Mouse (Mus musculus) spleen, postnatal 4 days (tissue): ENCODE data around the gene Vstm2a.

ENCODE experiments used
- DNase-seq, 2 experiments: peaks; one replicate each; pipeline ENCODE4 v3.0.0; 2022; ENCODE audit warnings: low spot score in 2 of 2

The Vstm2a gene

DNA sequence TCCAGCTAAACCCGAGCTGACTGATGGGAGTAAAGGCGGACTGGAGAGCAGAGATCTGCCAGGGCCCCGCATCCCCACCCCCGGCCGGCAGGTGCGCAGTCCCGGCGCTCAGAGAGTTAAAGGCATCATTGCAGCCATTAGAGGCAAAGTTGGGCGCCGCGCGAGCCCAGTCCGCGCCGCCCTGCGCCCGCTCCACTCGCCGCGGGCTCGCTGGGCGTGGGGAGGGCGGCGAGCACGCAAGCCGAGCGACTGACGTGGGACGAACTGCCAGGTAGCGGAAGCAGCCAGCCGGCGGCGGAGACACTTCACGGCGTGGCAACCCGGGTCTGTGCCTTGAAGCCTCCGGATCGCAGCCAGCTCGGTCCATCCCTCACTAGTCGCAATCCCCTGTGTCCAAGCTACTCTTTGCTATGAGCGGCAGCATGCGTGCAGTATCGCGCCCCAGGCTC is at the start of gene Vstm2a:
Gene Vstm2a (plus strand): TSS at position 252 of the 449 bp plus-strand sequence.
- DNase-seq: no peak

DNA sequence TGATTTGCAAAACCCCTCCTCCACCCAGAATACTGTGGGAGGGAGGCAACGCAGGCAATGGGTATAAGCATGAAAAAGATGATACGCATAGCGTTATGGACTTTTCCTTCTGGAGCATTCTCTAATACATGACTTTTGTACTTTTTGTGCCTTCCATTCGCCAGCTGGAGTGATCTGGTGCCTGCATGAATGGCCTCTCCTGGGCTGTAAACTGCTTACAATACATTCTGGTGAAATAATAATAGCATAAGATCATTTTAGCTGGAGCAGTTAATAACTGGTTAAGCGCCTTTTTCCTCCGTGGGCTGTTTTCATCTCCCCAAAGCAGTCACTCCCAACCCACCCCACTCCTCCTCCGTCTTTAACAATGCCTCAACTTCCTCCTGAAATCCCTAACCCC is 513 bp upstream of the Vstm2a start:
- DNase-seq: no peak

DNA sequence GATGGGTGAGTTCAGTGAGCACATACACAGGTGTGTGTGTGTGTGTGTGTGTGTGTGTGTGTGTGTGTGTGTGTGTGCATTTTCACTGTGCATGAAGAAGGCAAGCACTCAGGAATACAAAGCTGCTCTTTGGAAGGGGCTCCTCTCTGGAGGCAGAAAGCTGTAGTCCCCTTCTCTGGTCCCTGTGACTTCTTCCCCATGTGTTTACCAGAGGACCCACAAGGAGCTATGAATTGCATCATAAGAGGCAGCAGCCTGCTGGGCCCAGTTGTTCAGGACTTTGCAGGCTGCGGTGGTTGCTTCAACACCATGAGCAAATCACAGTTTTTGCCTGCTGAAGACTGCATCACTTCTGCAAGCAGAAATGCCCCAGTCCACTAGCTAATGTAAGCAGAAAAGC is 776 bp downstream of the Vstm2a start:
- no peak for DNase-seq

DNA sequence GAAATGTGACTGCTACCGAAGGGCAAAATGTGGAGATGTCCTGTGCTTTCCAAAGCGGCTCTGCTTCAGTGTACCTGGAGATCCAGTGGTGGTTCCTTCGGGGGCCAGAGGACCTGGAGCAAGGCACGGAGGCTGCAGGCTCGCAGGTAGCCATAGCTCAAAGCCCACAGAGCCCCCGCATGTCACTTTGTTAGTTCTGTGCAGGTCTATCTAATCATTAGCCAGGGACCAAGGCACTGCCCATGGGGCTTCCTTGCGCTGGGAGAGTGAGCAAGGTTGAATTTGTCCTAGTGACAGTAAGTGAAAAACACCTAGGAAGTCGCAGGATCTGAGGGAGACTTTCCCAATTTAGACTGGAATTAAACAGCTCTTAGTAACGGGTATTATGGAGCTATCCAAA is 2.4 kb downstream of the Vstm2a start:
- DNase-seq: no peak

DNA sequence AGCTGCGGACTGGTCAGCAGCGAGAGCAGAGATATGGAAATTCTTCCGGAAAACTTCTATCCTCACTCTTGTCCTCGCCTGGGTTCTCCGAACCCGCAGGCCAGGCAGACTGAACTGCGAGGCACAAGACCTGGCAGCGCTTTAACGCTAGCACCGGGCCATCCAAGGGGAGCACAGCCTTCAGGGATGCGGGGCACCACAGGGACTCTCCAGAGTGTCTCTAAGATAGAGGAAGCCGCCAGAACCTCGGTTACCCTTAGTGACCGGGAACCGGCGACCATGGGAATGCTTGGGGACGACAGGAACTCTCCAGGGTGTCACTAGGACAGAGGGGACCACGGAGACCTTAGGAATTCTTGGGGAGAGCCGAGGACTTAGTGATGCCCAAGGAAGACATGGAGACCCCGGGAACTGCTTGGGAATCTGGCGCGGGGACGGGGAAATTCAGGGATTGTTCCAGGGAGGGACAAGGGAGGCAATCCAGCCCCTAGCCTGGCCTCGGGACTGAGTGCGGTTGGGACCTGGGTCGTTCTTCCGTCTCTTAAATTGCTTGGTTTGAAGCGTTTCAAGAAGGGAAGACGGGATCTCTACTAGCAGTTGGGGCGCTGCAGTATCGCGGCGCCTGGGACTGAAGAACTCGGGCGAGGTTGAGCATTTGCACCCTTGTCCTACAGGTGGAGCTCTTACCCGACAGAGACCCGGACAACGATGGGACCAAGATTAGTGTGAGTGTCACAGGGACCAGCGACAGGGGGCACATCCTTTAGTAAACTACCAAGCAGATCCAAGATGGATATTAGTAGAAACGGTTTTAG is 3.4 kb downstream of the Vstm2a start:
- DNase-seq: no peak

DNA sequence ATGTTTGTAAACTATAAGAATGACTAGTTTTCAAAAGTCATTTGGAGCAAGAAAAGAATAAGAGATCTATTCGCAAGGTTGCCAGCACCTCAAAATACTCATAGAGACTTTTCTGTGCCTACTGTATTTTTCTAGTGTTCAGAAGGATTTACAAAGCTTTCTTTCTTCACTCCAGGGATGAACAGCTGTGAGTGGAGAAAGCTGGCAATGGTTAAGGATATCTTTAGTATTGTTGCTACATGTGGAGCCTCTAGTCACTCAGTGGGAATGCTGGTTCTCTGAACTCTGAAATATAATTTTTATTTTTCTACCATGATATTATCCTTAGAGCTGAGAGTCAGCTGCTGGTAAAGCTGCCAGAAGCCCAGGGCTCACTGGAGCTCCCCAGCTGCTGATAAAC is 10.9 kb downstream of the Vstm2a start:
- no peak for DNase-seq

DNA sequence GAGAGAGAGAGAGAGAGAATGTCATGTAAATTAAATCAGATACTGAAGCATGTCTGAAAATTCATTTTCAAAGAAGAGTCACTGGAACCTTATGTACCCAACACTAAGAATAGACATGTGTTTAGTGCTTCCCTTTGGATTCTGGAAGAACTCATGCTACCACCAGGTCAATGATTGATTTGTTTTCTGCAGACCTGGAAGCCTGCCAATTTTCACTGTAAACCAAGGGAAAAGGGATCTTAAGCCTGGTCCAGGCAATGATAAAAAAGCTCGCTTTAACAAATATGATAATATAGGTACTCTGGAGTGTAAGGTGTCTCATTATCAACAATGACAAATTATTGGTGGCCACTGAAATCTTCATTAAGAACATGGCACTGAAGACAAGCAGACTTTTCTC is 32.9 kb downstream of the Vstm2a start:
- no peak for DNase-seq

DNA sequence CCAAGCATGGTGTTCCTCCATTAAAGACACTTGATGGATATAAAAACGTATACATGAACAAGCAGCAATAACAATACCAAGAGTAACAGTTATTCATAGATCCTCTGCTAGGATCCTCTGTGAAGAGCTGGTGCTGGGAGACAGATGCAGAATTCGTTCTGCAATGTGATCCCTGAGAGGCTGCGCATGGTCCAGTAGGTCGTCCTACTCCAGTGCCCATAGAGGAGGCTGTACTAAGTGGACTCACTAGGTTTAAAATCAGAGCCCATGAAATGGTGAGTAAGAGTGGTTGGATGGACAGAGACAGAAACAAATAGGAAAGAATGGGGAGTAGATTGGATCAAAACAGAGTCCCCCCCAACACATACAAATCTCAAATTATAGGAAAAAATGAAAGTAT is 35.4 kb downstream of the Vstm2a start:
- no peak for DNase-seq

DNA sequence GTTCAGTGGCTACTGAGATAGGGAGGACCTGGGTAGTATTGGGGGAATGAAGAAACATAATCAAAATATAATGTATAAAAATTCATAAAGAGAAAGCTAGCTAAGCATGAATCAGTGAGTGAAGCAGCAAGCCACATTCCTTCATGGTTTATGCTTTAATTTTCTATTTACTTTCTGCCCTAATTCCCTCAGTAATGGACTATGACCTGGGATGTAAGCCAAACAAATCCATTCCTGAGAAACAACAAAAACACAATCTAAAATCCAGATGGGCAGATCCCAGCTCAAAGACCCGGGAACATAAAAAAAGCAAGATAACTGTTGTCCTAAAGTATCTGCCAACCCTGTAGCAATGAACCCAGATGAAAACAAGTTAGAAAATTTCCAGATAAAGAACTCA is 39.0 kb downstream of the Vstm2a start:
- DNase-seq: no peak

DNA sequence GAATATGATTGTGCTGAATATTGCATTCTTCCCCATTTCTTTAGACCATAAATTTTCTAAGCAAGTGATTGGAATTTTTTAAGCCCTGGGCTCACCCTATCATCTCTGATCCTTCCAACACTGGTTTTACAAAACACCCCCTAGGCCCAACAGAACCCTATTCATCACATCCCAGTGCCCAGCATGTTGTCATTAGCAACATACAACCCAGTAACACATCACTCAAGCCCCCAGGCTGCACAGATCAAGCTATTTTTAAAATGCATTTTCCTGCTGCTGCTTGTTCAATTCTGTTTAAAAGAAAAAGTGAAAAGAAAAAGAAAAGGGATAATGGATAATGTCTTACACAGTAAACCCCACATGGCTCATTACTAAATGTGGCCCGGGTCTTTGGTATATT is 42.0 kb downstream of the Vstm2a start:
- DNase-seq: no peak

DNA sequence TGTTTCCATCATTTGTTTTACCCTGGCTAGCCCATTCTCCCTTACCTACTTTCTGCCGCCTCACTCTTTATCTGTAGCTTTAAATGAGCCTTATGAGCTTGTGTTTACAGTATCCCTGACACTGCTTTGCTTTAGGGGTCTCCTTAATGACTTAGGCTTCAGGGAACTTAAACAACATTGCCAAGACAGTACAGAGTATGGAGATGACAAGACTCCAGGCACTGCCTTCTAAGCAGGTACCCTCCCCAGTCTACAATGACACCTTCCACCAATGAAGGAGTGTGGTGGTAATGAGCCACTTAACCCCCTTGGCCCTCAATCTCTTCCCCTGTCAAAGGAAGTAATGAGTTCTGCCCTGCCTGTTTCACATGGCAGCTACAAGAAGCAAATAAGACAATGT is 42.4 kb downstream of the Vstm2a start:
- DNase-seq: no peak

DNA sequence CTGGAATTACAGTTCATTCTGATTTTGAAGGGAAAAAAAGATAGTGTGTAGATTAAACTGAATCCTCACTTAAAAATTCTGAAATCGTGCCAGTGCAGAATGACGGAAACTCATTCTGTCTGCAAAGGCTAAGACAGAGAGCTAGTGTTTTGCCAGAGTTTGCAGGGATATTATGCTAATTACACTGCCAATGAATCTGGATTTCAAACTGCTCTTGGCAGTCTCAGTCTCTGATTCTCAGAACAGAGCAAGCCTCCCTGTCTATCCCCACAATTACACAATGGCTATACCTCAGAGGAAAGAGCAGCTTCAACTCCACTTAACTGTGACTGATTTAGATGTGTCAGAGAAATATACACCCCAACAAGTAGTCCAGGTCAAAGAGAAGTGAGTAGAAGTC is 43.2 kb downstream of the Vstm2a start:
- DNase-seq: no peak

DNA sequence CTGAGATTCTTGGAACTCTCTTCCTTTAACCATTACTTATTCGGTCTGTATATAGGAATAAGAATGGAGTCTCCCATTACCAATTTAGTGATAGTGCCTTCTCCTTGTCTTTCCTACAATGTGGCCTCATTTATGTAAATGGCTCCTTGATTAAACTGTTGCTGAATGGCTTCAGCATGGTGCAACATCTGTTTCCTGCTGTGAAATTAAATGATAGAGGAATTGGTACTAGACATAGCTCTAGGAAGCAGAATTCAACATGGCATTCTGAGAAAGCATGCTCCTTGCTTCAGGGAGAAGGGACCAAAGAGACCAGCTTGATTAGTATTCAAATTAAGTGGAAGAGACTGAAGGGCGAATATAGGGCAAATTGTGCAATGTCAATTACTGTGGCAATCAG is 57.6 kb downstream of the Vstm2a start:
- no peak for DNase-seq

DNA sequence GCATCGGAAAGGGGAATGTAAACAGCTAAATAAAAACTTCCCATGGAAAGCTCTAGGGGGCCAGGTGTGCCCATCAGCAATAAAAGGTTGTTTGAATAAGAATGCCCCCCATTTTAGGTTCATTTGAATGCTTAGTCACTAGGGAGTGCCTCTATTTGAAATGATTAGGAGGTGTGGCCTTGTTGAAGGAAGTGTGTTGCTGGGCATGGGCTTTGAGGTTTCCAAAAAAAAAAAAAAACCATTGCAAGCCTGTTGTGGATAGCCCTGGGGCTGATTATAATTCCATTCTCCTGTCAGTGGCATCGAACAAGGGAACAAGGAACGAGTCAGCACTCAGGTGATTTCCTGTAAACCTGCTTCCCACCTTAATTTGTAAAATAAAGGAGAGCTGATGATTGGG is 87.7 kb downstream of the Vstm2a start:
- no peak for DNase-seq

DNA sequence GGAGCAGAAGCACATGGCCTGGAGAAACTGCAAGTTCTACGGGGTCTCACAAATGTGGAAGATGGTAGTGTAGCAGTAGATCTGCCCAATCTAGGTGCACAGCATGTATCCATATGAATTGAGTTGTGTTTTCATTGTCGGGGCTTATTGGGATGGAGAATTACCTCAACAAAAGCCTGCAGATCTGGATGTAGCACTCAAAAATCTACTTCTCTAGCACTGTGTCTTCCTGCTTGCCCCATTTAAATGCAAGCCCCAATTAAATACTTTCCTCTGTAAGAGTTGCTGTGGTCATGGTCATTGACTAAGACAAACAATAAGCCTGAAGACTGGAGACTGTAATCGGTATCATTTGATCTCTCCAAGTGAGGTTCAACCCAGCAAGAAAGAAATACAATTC is 88.2 kb downstream of the Vstm2a start:
- DNase-seq: no peak

DNA sequence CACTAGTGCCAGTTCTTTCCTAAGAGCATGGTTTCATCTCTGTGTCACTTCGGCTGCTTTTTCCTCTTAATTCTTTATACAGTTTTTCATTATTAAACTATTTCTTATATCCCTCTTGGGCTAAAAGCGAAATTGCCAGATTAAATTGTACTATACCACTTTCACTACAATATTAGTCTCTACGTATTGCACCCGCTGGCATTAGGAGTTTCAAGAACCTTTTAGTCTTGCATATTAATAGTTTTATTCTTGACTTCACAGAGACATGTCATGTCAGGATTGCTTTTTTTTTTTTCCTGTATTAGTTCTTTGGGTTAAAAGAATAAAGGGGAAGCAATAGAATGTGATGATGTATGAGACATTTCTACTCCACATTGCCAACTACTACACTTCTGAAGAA is 94.4 kb downstream of the Vstm2a start:
- no peak for DNase-seq

DNA sequence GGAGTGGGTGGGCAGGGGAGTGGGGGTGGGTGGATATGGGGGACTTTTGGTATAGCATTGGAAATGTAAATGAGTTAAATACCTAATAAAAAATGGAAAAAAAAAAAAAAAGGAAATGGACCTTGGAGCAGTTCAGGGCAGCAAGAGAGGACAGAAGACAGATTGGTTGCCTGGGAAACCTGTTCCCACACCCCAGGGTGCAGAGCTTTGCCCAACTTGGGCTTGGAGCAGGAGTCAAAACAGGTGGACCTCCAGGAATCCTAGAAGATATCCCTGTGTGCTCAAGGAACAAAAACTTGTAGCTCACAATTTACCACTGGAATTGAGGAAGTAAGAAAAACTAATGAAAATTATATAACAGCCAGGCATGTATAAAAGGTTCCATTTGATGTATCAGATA is 96.8 kb downstream of the Vstm2a start:
- DNase-seq: no peak

DNA sequence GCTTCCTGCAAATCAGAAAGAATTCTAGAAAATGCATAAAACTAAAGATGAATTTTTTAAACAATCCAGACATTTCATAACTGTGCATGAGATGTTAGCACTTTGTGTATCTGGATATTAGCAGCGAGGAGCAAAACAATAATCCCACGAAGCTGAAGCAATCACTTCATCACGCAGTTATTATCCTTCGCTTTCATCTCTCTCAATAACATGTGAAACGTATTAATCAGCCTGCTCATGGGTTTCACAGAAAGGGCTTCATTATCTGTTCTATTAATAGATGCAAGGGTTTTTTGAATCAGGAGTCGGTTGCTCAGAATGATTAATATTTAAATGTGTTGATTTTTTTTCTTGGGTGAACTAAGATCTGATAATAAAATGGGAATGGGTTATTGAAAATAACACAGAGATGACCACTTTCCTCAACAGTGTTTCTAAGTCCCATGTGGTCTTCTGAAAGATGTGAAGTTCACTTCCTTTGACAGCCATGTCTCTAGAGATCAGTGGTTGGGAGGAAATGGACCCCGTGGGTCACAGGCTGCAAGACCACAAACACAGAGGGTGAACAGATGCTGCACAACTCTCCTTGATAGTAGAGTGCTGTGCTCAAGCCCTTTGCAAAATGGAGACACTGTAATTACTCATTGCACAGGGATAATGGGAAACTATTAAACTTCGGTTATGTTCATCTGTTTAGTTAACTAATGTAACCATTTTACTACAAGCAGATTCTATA is 109.5 kb downstream of the Vstm2a start:
- no peak for DNase-seq

DNA sequence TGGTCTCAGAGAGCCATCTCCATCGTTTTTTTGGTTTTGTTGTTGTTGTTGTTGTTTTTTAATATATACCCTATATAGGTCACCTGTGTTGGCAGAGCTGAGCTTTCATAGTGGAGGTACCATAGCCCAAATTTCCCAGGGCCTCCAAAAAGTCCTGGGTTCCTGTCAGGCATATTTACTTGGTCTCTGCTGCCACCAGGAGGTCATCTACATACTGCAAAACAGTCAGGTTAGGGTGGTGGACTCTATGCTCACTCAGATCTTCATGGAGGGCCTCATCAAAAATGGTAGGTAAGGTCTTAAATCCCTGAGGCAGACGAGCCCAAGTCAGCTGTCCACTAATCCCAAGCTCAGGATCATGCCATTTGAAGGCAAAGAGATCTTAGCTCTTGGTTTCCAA is 146.1 kb downstream of the Vstm2a start:
- no peak for DNase-seq

DNA sequence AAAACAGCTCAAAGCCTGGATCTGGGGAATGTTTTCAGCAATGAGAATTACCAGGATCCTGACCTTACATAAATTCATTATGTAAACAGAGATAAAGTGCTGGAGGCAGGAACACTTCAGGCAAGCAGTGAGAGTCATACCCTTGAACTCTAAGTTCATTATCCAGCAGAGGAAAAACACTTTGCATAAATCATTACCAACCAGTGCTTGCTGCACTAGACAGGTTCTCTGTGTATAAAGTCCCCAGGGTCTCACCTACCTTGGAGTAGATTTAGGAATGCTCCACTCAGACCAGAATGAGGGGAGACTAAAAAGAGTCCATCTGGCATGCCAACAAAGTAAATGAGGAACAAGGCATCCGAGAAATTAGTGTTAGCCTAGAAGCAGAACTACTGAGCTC is 154.2 kb downstream of the Vstm2a start:
- DNase-seq: no peak

DNA sequence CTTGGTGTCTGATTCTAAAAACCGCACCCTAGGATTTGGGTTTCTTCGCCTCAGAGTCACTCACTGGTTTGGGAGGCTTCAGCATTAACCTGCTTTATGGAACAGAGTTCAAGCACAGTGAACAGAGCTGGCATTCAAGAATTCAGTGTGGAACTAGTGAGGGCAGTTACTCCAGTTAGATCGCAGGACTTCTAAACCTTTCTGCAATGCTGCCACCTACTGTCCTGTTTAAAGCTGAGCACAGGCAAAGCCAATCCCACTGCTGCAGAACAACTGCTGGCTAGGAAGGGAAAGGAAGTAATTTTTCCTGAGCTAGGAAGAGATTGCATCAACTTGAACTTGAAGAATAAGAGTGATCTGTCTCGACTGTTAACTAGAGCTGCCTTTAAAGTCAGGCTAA is 155.1 kb downstream of the Vstm2a start:
- no peak for DNase-seq

DNA sequence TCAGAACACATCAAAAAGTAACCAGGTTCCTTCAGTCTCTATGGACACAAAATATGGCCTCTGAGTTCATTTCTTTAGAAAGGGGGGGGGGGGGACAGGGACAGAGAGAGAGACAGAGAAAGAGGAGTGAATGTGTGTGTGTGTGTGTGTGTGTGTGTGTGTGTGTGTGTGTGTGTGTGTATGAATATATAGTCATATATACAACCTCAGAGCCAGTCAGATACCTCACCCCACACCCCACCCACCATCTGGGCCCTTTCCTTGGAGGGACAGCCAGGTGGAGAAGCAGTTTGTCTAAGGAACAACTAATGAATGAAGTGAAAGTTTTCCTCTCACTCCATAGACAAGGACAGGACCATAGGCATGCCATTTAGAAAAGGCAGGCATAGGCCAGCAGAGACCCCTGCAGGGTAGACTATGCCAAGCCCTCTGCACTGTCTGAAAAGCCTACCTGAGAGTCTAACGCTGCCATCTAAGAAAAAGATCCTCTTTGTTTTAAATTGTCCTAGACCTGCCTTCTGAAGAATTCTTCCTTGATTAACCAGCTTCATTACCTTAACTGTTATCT is 155.6 kb downstream of the Vstm2a start:
- no peak for DNase-seq
